Mouse (Mus musculus) hindbrain, postnatal 0 days (tissue): Measurements from ENCODE around the gene Tpm4. TPM values are rescaled to one million over a fixed set of nuclear protein-coding genes. Genes with fewer than 3 reads are reported as not detected.

Experiments used
- ATAC-seq: fragments of 200-750 bp; cut with Nextera tagmentation; 2 replicates; pipeline ENCODE4 v1.8.0; 2017; ENCODE audit warnings: mild to moderate bottlenecking, moderate TSS enrichment, moderate library complexity
- DNase-seq: peaks from one replicate; pipeline ENCODE4 v3.0.0-alpha.2; 2015; ENCODE audit warnings: low spot score
- H3K27ac ChIP-seq: fragments of 300-500 bp; sonication (generic); 2 replicates; pipeline ENCODE4 v1.5.1; 2014; ENCODE audit warnings: mild to moderate bottlenecking
- H3K27me3 ChIP-seq: fragments of 300-500 bp; sonication (generic); 2 replicates; pipeline ENCODE4 v1.6.1; 2014; ENCODE audit warnings: low read length, mixed read lengths; ENCODE audit not compliant: insufficient read depth
- H3K36me3 ChIP-seq: fragments of 300-500 bp; sonication (generic); 2 replicates; pipeline ENCODE4 v1.6.1; 2014; ENCODE audit warnings: low read length, mixed read lengths; ENCODE audit not compliant: insufficient read depth
- H3K4me1 ChIP-seq: fragments of 300-500 bp; sonication (generic); 2 replicates; pipeline ENCODE4 v1.6.1; 2014; ENCODE audit warnings: antibody characterized with exemption, low read length, mixed read lengths; ENCODE audit not compliant: insufficient read depth
- H3K4me2 ChIP-seq: fragments of 300-500 bp; sonication (generic); 2 replicates; pipeline ENCODE4 v1.6.1; 2014; ENCODE audit warnings: low read depth, mild to moderate bottlenecking, low read length, moderate library complexity, mixed read lengths
- H3K4me3 ChIP-seq: fragments of 300-500 bp; sonication (generic); 2 replicates; pipeline ENCODE4 v1.5.1; 2014; ENCODE audit warnings: low read length
- H3K9ac ChIP-seq: fragments of 300-500 bp; sonication (generic); replicated peaks from 2 replicates; pipeline ENCODE4 v1.6.1; 2014; ENCODE audit warnings: mild to moderate bottlenecking, low read length, moderate library complexity, mixed read lengths
- H3K9me3 ChIP-seq: fragments of 300-500 bp; sonication (generic); 2 replicates; pipeline ENCODE4 v1.6.1; 2016; ENCODE audit warnings: low read length, mixed read lengths
- CTCF ChIP-seq: IDR thresholded peaks from 2 replicates; pipeline ENCODE4 v1.5.1; 2016; ENCODE audit warnings: antibody characterized with exemption, control low read depth, low read depth
- WGBS: fragments of 180-500 bp; shearing (Covaris S2); extraction: QIAGEN DNeasy Blood & Tissue Kit; methylation state at CpG from one replicate; pipeline ENCODE4 v1.1.7; 2014; 5-methylcytosine and 5-hydroxymethylcytosine counted together
- polyA plus RNA-seq: library from polyadenylated mRNA; unstranded; fragments of >200 nt; fragmentation: Nextera tagmentation; extraction: Ambion mirVana; gene quantifications from 2 replicates; pipeline ENCODE4 v1.2.1, GENCODE M21; 2015
- total RNA-seq: library from RNA; depleted of rRNA; stranded (reverse); fragments of >200 nt; gene quantifications from 2 replicates; pipeline ENCODE4 v1.2.3, GENCODE M21; 2014

Tpm4 gene
- total and polyA plus RNA-seq, 2 experiments from 2014 or later, result 83.2 to 124 TPM

- no peak for ATAC-seq
- Histone ChIP-seq H3K36me3 (peaks cover 61% of the 10 kb centered on the region), H3K4me2 (no peak overlapping the region), H3K9me3 (no peaks in the 10 kb centered on the region), H3K4me1 (no peaks in the 10 kb centered on the region), H3K9ac (no peak overlapping the region), H3K27me3 (no peaks in the 10 kb centered on the region), H3K4me3 (no peak overlapping the region), H3K27ac (no peak overlapping the region)
- 84% methylated on average over 2 of the region's 2 CpGs for WGBS
- no peak for TF ChIP-seq CTCF
- no peak for DNase-seq
Measured at GRCm38 (mm10) chr8:72147266-72147665, 12.5 kb downstream of the Tpm4 start.

DNA sequence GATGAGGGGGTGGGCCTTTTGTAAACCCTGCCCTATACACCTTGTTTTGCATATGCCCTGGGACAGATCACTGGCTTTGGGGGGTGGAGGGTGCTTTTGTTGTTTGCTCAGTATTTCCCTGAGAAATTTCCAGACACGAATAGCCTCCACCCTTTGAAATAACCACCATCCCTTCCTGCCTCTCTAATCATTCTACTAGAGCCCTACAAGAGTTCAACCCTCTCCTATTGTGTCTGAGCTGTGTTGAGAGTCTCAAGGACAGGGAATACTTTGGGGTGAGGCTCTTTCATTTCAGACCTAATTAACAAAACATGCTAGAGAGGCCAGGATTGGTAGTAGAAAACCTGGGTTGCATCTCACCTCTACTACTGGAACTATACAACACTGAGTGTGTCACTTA lies 14.3 kb downstream of the Tpm4 start:
- Histone ChIP-seq H3K27me3 (no peaks in the 10 kb centered on the region), H3K4me3 (no peak overlapping the region), H3K27ac (no peak overlapping the region), H3K9me3 (no peaks in the 10 kb centered on the region), H3K4me1 (no peaks in the 10 kb centered on the region), H3K9ac (no peak overlapping the region), H3K36me3 (peaks cover 50% of the 10 kb centered on the region), H3K4me2 (no peak overlapping the region)
- no peak for TF ChIP-seq CTCF
- ATAC-seq (no peak), DNase-seq (no peak)
- 96% methylated on average over 1 of the region's 1 CpGs for WGBS

DNA sequence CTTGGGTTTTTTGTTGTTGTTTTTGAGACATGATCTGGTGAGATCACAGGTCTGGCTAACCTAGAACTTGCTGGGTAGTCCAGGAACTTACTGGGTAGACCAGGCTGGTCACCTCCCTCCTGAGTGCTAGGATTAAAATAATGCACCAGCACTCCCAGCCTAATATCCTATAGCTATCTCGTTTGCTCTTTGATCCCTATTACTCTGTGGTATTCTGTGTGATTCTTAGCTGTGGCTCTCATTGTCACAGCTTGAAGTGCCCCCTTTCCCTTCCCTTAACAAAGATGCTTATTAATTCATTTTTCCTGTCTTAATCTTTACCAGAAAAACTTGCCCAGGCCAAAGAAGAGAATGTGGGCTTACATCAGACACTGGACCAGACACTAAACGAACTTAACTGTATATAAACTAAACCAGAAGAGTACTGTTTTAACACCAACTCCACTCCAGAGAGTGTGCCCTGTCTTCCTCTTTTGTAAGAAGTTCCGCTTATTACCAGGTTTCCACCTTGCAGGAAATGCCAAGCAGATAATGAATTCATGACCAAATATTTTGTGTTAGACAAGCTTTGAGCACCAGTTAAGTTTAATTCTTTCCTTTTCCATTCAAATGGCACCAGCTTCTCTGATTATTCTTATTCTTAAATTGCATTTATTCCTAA lies 16.8 kb downstream of the Tpm4 start:
- H3K36me3 ChIP-seq, result peaks cover 31% of the 10 kb centered on the region
- no peak for ATAC-seq
- no peak overlapping the region for H3K9ac ChIP-seq
- no peak for TF ChIP-seq CTCF
- H3K4me1 ChIP-seq, result no peaks in the 10 kb centered on the region
- H3K27ac ChIP-seq, result no peak overlapping the region
- no peaks in the 10 kb centered on the region for H3K27me3 ChIP-seq
- H3K9me3 ChIP-seq, result no peaks in the 10 kb centered on the region
- DNase-seq, result no peak
- no peak overlapping the region for H3K4me2 ChIP-seq
- 90% methylated on average over 3 of the region's 3 CpGs for WGBS
- H3K4me3 ChIP-seq, result no peak overlapping the region

GRCm38 (mm10) chr8:72153382-72153781 lies 18.6 kb downstream of the Tpm4 start:
- no peak for TF ChIP-seq CTCF
- ATAC-seq (no peak), DNase-seq (no peak)

GRCm38 (mm10) chr8:72158096-72158495 lies 23.3 kb downstream of the Tpm4 start:
- Histone ChIP-seq H3K4me3 (no peak overlapping the region), H3K36me3 (no peaks in the 10 kb centered on the region), H3K4me1 (peaks cover 13% of the 10 kb centered on the region), H3K27me3 (no peaks in the 10 kb centered on the region), H3K4me2 (no peak overlapping the region), H3K9me3 (no peaks in the 10 kb centered on the region), H3K27ac (no peak overlapping the region), H3K9ac (no peak overlapping the region)
- no peak for ATAC-seq
- 88% methylated on average over 2 of the region's 2 CpGs for WGBS
- TF ChIP-seq CTCF, result no peak
- DNase-seq, result no peak

More at GRCm38 (mm10) chr8:72153382-72153781, 18.6 kb downstream of the Tpm4 start:
- no peaks in the 10 kb centered on the region for H3K9me3 ChIP-seq
- no peaks in the 10 kb centered on the region for H3K27me3 ChIP-seq
- peaks cover 16% of the 10 kb centered on the region for H3K36me3 ChIP-seq
- no peak overlapping the region for H3K4me2 ChIP-seq
- no peak overlapping the region for H3K9ac ChIP-seq
- no peak overlapping the region for H3K4me3 ChIP-seq
- H3K27ac ChIP-seq, result no peak overlapping the region
- H3K4me1 ChIP-seq, result no peaks in the 10 kb centered on the region

- ATAC-seq (no peak), DNase-seq (no peak)
- Histone ChIP-seq H3K36me3 (no peaks in the 10 kb centered on the region), H3K27ac (no peak overlapping the region), H3K4me2 (no peak overlapping the region), H3K9me3 (no peaks in the 10 kb centered on the region), H3K4me1 (peaks cover 13% of the 10 kb centered on the region), H3K27me3 (no peaks in the 10 kb centered on the region), H3K9ac (no peak overlapping the region), H3K4me3 (no peak overlapping the region)
- no peak for TF ChIP-seq CTCF
- WGBS, result 69% methylated on average over 3 of the region's 3 CpGs
Measured at GRCm38 (mm10) chr8:72158726-72159125, 24.0 kb downstream of the Tpm4 start.

DNA sequence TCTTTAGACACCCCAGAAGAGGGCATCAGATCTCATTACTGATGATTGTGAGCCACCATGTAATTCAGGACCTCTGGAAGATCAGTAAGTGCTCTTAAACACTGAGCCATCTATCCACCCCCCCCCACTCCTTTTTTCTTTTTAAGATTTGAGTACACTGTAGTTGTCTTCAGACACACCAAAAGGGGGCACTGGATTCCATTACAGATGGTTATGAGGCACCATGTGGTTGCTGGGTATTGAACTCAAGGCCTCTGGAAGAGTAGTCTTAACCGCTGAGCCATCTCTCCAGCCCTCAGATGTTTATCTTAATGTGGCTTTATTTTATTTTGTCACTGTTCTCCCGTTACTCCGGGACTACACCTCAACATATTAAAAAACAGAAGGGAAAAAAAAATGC lies 25.2 kb downstream of the Tpm4 start:
- ATAC-seq, result no peak
- no peak for DNase-seq
- no peaks in the 10 kb centered on the region for H3K27me3 ChIP-seq
- no peaks in the 10 kb centered on the region for H3K36me3 ChIP-seq
- no peaks in the 10 kb centered on the region for H3K9me3 ChIP-seq
- peak overlapping the region; percentile 74; the same call in 1 of the 2 replicates for H3K27ac ChIP-seq
- H3K4me1 ChIP-seq, result peaks cover 13% of the 10 kb centered on the region
- WGBS, result 74% methylated on average over 3 of the region's 3 CpGs
- H3K4me3 ChIP-seq, result peak overlapping the region; percentile 97
- TF ChIP-seq CTCF, result no peak
- H3K9ac ChIP-seq, result no peak overlapping the region
- H3K4me2 ChIP-seq, result peak overlapping the region; percentile 66
